In the genomic region with DNA sequence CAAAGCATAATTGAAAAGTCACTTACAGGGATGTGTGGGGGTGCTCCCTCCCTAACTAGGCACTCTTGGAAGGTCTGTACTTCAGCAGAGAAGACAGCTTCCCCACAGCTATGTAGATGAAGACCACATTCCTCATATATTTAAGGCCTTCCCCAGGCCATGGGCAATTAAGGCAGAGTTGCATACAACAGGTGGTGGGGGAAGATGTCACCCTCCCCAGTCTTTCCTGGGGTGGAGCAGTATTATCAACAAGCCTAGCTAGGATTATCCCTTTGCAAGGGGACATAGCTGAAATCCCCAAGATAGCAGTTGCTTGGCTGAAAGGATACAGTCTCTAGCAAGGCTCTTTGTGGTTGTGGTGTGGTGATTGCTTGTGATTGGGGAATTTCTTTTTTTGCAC, we compare ENCODE assay signal across 16 mouse cellular contexts.
"Had no signal": no experiment of that assay in that cellular context is flagged by ENCODE, and none has a peak within 500 bp of the region (broad histone marks: within the 10 kb centered on the region; RNA-seq: fewer than 3 reads in every experiment).

No protein-coding gene starts in this region.

- H3K36me3 ChIP-seq: neural tube, embryonic 13.5 days; neural tube, embryonic 15.5 days; stomach, embryonic 15.5 days had no signal

- H3K9me3 ChIP-seq: neural tube, embryonic 13.5 days; neural tube, embryonic 15.5 days; stomach, embryonic 15.5 days had no signal

- DNase-seq: retina, postnatal 1 day; right cerebral cortex, adult 18-20 months; right cerebral cortex, postnatal 14 days; right cerebral cortex, postnatal 25 days; right cerebral cortex, postnatal 4 days; spleen, adult 18-20 months; thymus, adult 18-20 months; thymus, adult 2 months; thymus, postnatal 14 days; thymus, postnatal 25 days; thymus, postnatal 36 days; thymus, postnatal 4 days had no signal

- H3K9ac ChIP-seq: neural tube, embryonic 13.5 days; neural tube, embryonic 15.5 days; stomach, embryonic 15.5 days had no signal

- H3K4me2 ChIP-seq: neural tube, embryonic 13.5 days; neural tube, embryonic 15.5 days; stomach, embryonic 15.5 days had no signal

- H3K4me1 ChIP-seq: stomach, embryonic 15.5 days had no signal

- H3K4me3 ChIP-seq: neural tube, embryonic 13.5 days; neural tube, embryonic 15.5 days; stomach, embryonic 15.5 days had no signal

- H3K27me3 ChIP-seq: neural tube, embryonic 13.5 days; neural tube, embryonic 15.5 days; stomach, embryonic 15.5 days had no signal

- H3K27ac ChIP-seq: neural tube, embryonic 13.5 days; neural tube, embryonic 15.5 days; stomach, embryonic 15.5 days; stomach, postnatal 0 days had no signal
